ENCODE assay signal across 23 mouse cellular contexts in genomic region chr8:37129670-37130069, GRCm38 (mm10).
DNase-seq lines count a peak whose midpoint lies in the region; ATAC-seq and TF ChIP-seq lines count a peak whose summit lies in the region.
"Had no signal": no experiment of that assay in that cellular context is flagged by ENCODE, and none has a peak within 500 bp of the region (broad histone marks: within the 10 kb centered on the region; RNA-seq: fewer than 3 reads in every experiment).

No protein-coding gene starts in this region.

- no peak overlapping the region for H3K4me2 ChIP-seq in embryonic facial prominence, embryonic 14.5 days (ENCODE audit: low read depth, low read length)
- no peak overlapping the region for H3K4me2 ChIP-seq in limb, embryonic 12.5 days
- no peak overlapping the region for H3K4me2 ChIP-seq in hindbrain, postnatal 0 days (ENCODE audit: low read depth, low read length)
- H3K4me2 ChIP-seq: embryonic facial prominence, embryonic 13.5 days; forebrain, embryonic 13.5 days; forebrain, embryonic 15.5 days had no signal

- ATAC-seq in embryonic facial prominence, embryonic 14.5 days (ENCODE audit: low read depth) = no peak
- ATAC-seq in limb, embryonic 12.5 days (ENCODE audit: insufficient number of reproducible peaks, insufficient read depth, low FRiP score, low TSS enrichment, low read depth) = peak; percentile 71
- ATAC-seq in hindbrain, postnatal 0 days = no peak
- ATAC-seq: activated CD4-positive, CD25-positive, alpha-beta regulatory T cell, adult 4 months; CD4-positive, CD25-positive, alpha-beta regulatory T cell, adult 4 months; forebrain, embryonic 13.5 days; forebrain, embryonic 15.5 days; forebrain, postnatal 0 days; Patski had no signal

- no peaks in the 10 kb centered on the region for H3K9me3 ChIP-seq in embryonic facial prominence, embryonic 14.5 days (ENCODE audit: control insufficient read depth, low read length)
- no peaks in the 10 kb centered on the region for H3K9me3 ChIP-seq in embryonic facial prominence, embryonic 10.5 days
- no peaks in the 10 kb centered on the region for H3K9me3 ChIP-seq in limb, embryonic 12.5 days
- no peaks in the 10 kb centered on the region for H3K9me3 ChIP-seq in limb, embryonic 10.5 days (replicated peaks)
- no peaks in the 10 kb centered on the region for H3K9me3 ChIP-seq in hindbrain, postnatal 0 days (ENCODE audit: low read length)
- H3K9me3 ChIP-seq: embryonic facial prominence, embryonic 13.5 days; forebrain, embryonic 13.5 days; forebrain, embryonic 15.5 days; G1E had no signal

- H3K27ac ChIP-seq in embryonic facial prominence, embryonic 14.5 days (replicated peaks; ENCODE audit: low read depth, low read length) = no peak overlapping the region
- H3K27ac ChIP-seq in embryonic facial prominence, embryonic 10.5 days (replicated peaks) = no peak overlapping the region
- 0 out of 2 replicates have a peak overlapping the region, but pooled peaks have one; percentile 19 for H3K27ac ChIP-seq in limb, embryonic 12.5 days
- H3K27ac ChIP-seq in limb, embryonic 10.5 days = no peak overlapping the region
- no peak overlapping the region for H3K27ac ChIP-seq in hindbrain, postnatal 0 days
- H3K27ac ChIP-seq: embryonic facial prominence, embryonic 13.5 days; forebrain, embryonic 13.5 days; forebrain, embryonic 15.5 days had no signal

- no peak overlapping the region for H3K4me3 ChIP-seq in embryonic facial prominence, embryonic 14.5 days (ENCODE audit: low read depth, low read length)
- no peak overlapping the region for H3K4me3 ChIP-seq in embryonic facial prominence, embryonic 10.5 days
- no peak overlapping the region for H3K4me3 ChIP-seq in limb, embryonic 12.5 days (replicated peaks)
- H3K4me3 ChIP-seq in limb, embryonic 10.5 days = no peak overlapping the region
- H3K4me3 ChIP-seq in hindbrain, postnatal 0 days (ENCODE audit: low read length) = no peak overlapping the region
- H3K4me3 ChIP-seq: embryonic facial prominence, embryonic 13.5 days; forebrain, embryonic 13.5 days; forebrain, embryonic 15.5 days had no signal

- no peaks in the 10 kb centered on the region for H3K36me3 ChIP-seq in embryonic facial prominence, embryonic 14.5 days (ENCODE audit: control insufficient read depth, insufficient read depth, low read length)
- no peaks in the 10 kb centered on the region for H3K36me3 ChIP-seq in embryonic facial prominence, embryonic 10.5 days (replicated peaks)
- no peaks in the 10 kb centered on the region for H3K36me3 ChIP-seq in limb, embryonic 12.5 days
- no peaks in the 10 kb centered on the region for H3K36me3 ChIP-seq in limb, embryonic 10.5 days
- H3K36me3 ChIP-seq in hindbrain, postnatal 0 days (ENCODE audit: insufficient read depth, low read length) = no peaks in the 10 kb centered on the region
- H3K36me3 ChIP-seq: embryonic facial prominence, embryonic 13.5 days; forebrain, embryonic 15.5 days; G1E had no signal

- H3K9ac ChIP-seq in embryonic facial prominence, embryonic 14.5 days (ENCODE audit: low read depth, low read length) = no peak overlapping the region
- no peak overlapping the region for H3K9ac ChIP-seq in limb, embryonic 12.5 days (replicated peaks)
- H3K9ac ChIP-seq in hindbrain, postnatal 0 days (replicated peaks; ENCODE audit: low read length) = no peak overlapping the region
- H3K9ac ChIP-seq: embryonic facial prominence, embryonic 13.5 days; forebrain, embryonic 13.5 days; forebrain, embryonic 15.5 days; forebrain, postnatal 0 days had no signal

- no peaks in the 10 kb centered on the region for H3K27me3 ChIP-seq in embryonic facial prominence, embryonic 14.5 days (replicated peaks; ENCODE audit: control insufficient read depth, insufficient read depth, low read length)
- H3K27me3 ChIP-seq in embryonic facial prominence, embryonic 10.5 days (replicated peaks; ENCODE audit: low read depth, poor library complexity, severe bottlenecking) = no peaks in the 10 kb centered on the region
- H3K27me3 ChIP-seq in limb, embryonic 12.5 days = no peaks in the 10 kb centered on the region
- H3K27me3 ChIP-seq in limb, embryonic 10.5 days (ENCODE audit: low read depth, poor library complexity, severe bottlenecking) = no peaks in the 10 kb centered on the region
- no peaks in the 10 kb centered on the region for H3K27me3 ChIP-seq in hindbrain, postnatal 0 days (ENCODE audit: insufficient read depth, low read length)
- H3K27me3 ChIP-seq: CH12.LX; embryonic facial prominence, embryonic 13.5 days; forebrain, embryonic 13.5 days; forebrain, embryonic 15.5 days had no signal

- WGBS in embryonic facial prominence, embryonic 14.5 days = 59% methylated on average over 1 of the region's 1 CpGs
- 92% methylated on average over 1 of the region's 1 CpGs for WGBS in embryonic facial prominence, embryonic 10.5 days
- 21% methylated on average over 1 of the region's 1 CpGs for WGBS in limb, embryonic 12.5 days
- WGBS in limb, embryonic 10.5 days = 50% methylated on average over 1 of the region's 1 CpGs
- WGBS in hindbrain, postnatal 0 days = 91% methylated on average over 1 of the region's 1 CpGs

- no peaks in the 10 kb centered on the region for H3K4me1 ChIP-seq in embryonic facial prominence, embryonic 14.5 days (ENCODE audit: control insufficient read depth, insufficient read depth, low read length)
- H3K4me1 ChIP-seq in embryonic facial prominence, embryonic 10.5 days = no peaks in the 10 kb centered on the region
- peaks cover 11% of the 10 kb centered on the region; the same call in 1 of the 2 replicates for H3K4me1 ChIP-seq in limb, embryonic 12.5 days (replicated peaks)
- peaks cover 6% of the 10 kb centered on the region; the same call in 1 of the 2 replicates for H3K4me1 ChIP-seq in limb, embryonic 10.5 days
- no peaks in the 10 kb centered on the region for H3K4me1 ChIP-seq in hindbrain, postnatal 0 days (ENCODE audit: insufficient read depth, low read length)
- H3K4me1 ChIP-seq: forebrain, embryonic 13.5 days; forebrain, embryonic 15.5 days had no signal

- TF ChIP-seq CTCF in hindbrain, postnatal 0 days (IDR thresholded peaks at IDR 0.05; ENCODE audit: low read depth) = no peak

- DNase-seq in embryonic facial prominence, embryonic 14.5 days (ENCODE audit: low spot score) = peak; percentile 25
- DNase-seq in embryonic facial prominence, embryonic 10.5 days (ENCODE audit: low spot score) = no peak
- DNase-seq in limb, embryonic 10.5 days (ENCODE audit: low spot score) = no peak
- DNase-seq in hindbrain, postnatal 0 days (ENCODE audit: low spot score) = no peak
- DNase-seq: adrenal gland, adult 8-10 months; adrenal gland, postnatal 14 days; adrenal gland, postnatal 36 days; B cell, adult 2 months; cerebellum, adult 11-12 months; cerebellum, adult 2 months; cerebellum, adult 9-10 months; cerebellum, postnatal 10 days; cerebellum, postnatal 25 days; forebrain, postnatal 0 days had no signal
